Mouse (Mus musculus): ENCODE results near the gene Ngb. TPM values are rescaled to one million over a fixed set of nuclear protein-coding genes. Genes with fewer than 3 reads are reported as not detected.

Ngb gene
- polyA plus RNA-seq, 1 experiment = 0.55 TPM

DNA sequence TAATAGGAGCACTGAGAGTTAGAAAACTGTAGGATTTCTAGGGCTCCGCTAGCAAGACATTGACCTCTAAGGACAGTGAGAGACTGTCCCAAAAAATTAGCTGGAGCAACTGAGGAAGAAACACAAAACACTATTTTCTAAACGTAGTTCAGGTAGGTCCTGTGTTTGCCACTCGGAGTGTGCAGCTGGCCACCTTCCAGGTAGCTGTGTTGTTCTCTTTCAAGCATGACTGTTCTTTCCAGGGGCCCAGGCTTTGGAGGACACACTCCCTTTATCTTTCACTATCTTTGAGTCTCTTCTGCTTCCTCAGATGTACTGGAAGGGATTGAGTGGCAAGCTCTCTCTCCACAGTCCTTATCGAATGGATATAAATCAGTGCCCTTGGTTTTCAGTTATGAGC lies 1.1 kb upstream of the Ngb start:
- H3K36me3 ChIP-seq (ENCODE audit: control insufficient read depth, insufficient read depth, low read length) = no peaks in the 10 kb centered on the region
- H3K27ac ChIP-seq (ENCODE audit: control insufficient read depth, insufficient read depth, low read length) = no peak overlapping the region
- H3K27me3 ChIP-seq (ENCODE audit: control insufficient read depth, insufficient read depth, low read length) = no peaks in the 10 kb centered on the region; the same call in 1 of the 2 replicates
- whole genome bisulfite sequencing = 90% methylated on average over 4 of the region's 4 CpGs
- no peaks in the 10 kb centered on the region for H3K4me1 ChIP-seq (replicated peaks; ENCODE audit: control insufficient read depth, insufficient read depth, low read length)
- TF ChIP-seq POLR2A (IDR thresholded peaks at IDR 0.05; ENCODE audit: control insufficient read depth, extremely low read depth, insufficient read depth, low read length, poor library complexity) (no peak), CTCF (IDR thresholded peaks at IDR 0.05; ENCODE audit: borderline replicate concordance, control insufficient read depth, extremely low read depth, insufficient read depth, low read length, poor library complexity) (no peak)
- no peak for DNase-seq
- H3K4me3 ChIP-seq (ENCODE audit: control insufficient read depth, insufficient read depth, low read length) = no peak overlapping the region

DNA sequence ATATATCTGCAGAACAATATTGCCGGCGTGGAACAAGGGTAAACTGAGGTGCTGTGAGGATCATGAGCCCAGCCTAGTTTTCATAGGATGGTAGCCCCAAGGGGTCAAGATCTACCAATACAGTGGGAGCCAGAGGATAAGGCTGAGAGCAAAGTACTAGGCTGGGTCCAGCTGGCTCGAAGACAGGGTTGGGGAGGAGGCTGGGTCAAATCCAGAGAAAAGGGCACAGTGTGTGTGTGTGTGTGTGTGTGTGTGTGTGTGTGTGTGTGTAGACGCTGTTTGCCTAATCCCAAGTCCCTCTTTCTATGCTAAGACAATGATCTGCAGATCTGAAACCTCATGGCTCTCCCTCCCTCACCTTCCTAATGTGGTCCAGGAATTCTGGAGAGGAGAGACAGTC lies 2.0 kb downstream of the Ngb start:
- no peaks in the 10 kb centered on the region; the same call in 1 of the 2 replicates for H3K27me3 ChIP-seq (ENCODE audit: control insufficient read depth, insufficient read depth, low read length)
- TF ChIP-seq CTCF (IDR thresholded peaks at IDR 0.05; ENCODE audit: borderline replicate concordance, control insufficient read depth, extremely low read depth, insufficient read depth, low read length, poor library complexity) = no peak
- no peak for TF ChIP-seq POLR2A (IDR thresholded peaks at IDR 0.05; ENCODE audit: control insufficient read depth, extremely low read depth, insufficient read depth, low read length, poor library complexity)
- H3K4me3 ChIP-seq (ENCODE audit: control insufficient read depth, insufficient read depth, low read length) = no peak overlapping the region
- 93% methylated on average over 4 of the region's 4 CpGs for WGBS
- no peak for DNase-seq
- no peaks in the 10 kb centered on the region for H3K36me3 ChIP-seq (ENCODE audit: control insufficient read depth, insufficient read depth, low read length)
- no peaks in the 10 kb centered on the region for H3K4me1 ChIP-seq (replicated peaks; ENCODE audit: control insufficient read depth, insufficient read depth, low read length)
- no peak overlapping the region for H3K27ac ChIP-seq (ENCODE audit: control insufficient read depth, insufficient read depth, low read length)

DNA sequence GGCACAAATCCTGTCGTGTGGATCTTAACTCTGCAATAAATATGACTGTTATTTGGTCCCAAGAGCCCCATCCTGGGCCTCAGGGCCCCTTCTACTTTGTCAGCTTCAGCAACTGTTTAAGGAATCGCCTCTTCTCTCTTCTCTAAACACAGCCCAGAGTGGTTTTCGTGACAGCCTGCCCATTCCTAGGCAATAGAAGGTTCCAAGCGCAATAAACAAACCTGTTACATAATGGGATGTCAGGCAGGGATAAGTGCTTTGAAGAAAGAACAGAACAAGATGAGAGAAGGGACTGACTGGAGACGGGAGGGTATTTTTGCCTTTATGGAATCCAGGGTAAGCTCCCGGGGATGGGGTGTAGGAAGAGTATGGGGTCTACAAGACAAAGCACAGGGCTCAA lies 8.7 kb downstream of the Ngb start:
- H3K27ac ChIP-seq (ENCODE audit: control insufficient read depth, insufficient read depth, low read length) = no peak overlapping the region
- TF ChIP-seq POLR2A (IDR thresholded peaks at IDR 0.05; ENCODE audit: control insufficient read depth, extremely low read depth, insufficient read depth, low read length, poor library complexity) (no peak), CTCF (IDR thresholded peaks at IDR 0.05; ENCODE audit: borderline replicate concordance, control insufficient read depth, extremely low read depth, insufficient read depth, low read length, poor library complexity) (no peak)
- H3K36me3 ChIP-seq (ENCODE audit: control insufficient read depth, insufficient read depth, low read length) = no peaks in the 10 kb centered on the region
- H3K27me3 ChIP-seq (ENCODE audit: control insufficient read depth, insufficient read depth, low read length) = no peaks in the 10 kb centered on the region
- no peak for DNase-seq
- WGBS = 77% methylated on average over 6 of the region's 6 CpGs
- no peaks in the 10 kb centered on the region; the same call in 1 of the 2 replicates for H3K4me1 ChIP-seq (replicated peaks; ENCODE audit: control insufficient read depth, insufficient read depth, low read length)
- H3K4me3 ChIP-seq (ENCODE audit: control insufficient read depth, insufficient read depth, low read length) = no peak overlapping the region

DNA sequence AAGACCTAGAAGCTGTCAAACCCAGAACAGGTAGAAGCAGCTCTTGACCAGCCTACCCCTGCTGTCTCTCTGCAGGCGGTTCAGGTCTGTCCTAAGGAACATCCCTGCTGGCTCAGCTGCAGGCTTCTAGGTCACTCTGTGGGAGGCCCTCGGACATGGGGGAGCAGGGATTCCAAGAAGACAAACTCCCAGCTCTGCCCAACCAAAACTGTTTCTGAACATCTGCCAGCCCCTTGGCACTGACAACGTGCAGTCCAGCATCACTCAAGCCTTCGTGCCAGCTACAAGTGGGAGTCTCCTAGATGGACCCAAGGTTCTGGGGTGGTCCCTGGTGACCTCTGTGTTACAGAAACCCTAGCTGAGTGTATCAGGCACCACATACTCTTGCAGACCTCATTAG lies 9.1 kb downstream of the Ngb start:
- Histone ChIP-seq H3K27me3 (ENCODE audit: control insufficient read depth, insufficient read depth, low read length) (no peaks in the 10 kb centered on the region), H3K36me3 (ENCODE audit: control insufficient read depth, insufficient read depth, low read length) (no peaks in the 10 kb centered on the region), H3K27ac (ENCODE audit: control insufficient read depth, insufficient read depth, low read length) (no peak overlapping the region), H3K4me3 (ENCODE audit: control insufficient read depth, insufficient read depth, low read length) (no peak overlapping the region), H3K4me1 (replicated peaks; ENCODE audit: control insufficient read depth, insufficient read depth, low read length) (no peaks in the 10 kb centered on the region; the same call in 1 of the 2 replicates)
- TF ChIP-seq POLR2A (IDR thresholded peaks at IDR 0.05; ENCODE audit: control insufficient read depth, extremely low read depth, insufficient read depth, low read length, poor library complexity) (no peak), CTCF (IDR thresholded peaks at IDR 0.05; ENCODE audit: borderline replicate concordance, control insufficient read depth, extremely low read depth, insufficient read depth, low read length, poor library complexity) (no peak)
- no peak for DNase-seq
- WGBS = 93% methylated on average over 4 of the region's 4 CpGs

DNA sequence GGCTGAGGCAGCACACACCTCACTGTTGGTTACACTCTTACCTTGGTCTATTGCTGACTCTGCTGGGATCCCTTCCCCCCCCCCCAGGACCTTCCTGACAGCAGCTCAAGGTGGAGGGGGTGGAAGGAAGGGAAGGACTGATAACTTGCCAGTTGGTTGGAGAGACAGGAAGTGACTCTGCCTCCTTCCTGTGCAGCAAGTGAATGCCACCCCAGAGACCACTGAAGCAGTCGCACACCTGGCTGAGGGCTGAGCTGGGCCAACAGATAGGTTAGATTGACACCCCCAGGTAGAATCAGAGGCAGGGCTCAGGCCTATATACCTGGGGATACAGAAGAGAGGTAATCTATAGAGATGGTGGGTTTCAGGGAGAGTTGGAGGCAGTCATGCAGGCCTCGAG lies 10.4 kb downstream of the Ngb start:
- peak; percentile 2 for DNase-seq
- no peak overlapping the region for H3K4me3 ChIP-seq (ENCODE audit: control insufficient read depth, insufficient read depth, low read length)
- TF ChIP-seq CTCF (IDR thresholded peaks at IDR 0.05; ENCODE audit: borderline replicate concordance, control insufficient read depth, extremely low read depth, insufficient read depth, low read length, poor library complexity) (no peak), POLR2A (IDR thresholded peaks at IDR 0.05; ENCODE audit: control insufficient read depth, extremely low read depth, insufficient read depth, low read length, poor library complexity) (no peak)
- 75% methylated on average over 2 of the region's 2 CpGs for WGBS
- H3K27me3 ChIP-seq (ENCODE audit: control insufficient read depth, insufficient read depth, low read length) = no peaks in the 10 kb centered on the region
- no peak overlapping the region for H3K27ac ChIP-seq (ENCODE audit: control insufficient read depth, insufficient read depth, low read length)
- H3K36me3 ChIP-seq (ENCODE audit: control insufficient read depth, insufficient read depth, low read length) = no peaks in the 10 kb centered on the region
- no peaks in the 10 kb centered on the region; the same call in 1 of the 2 replicates for H3K4me1 ChIP-seq (replicated peaks; ENCODE audit: control insufficient read depth, insufficient read depth, low read length)

DNA sequence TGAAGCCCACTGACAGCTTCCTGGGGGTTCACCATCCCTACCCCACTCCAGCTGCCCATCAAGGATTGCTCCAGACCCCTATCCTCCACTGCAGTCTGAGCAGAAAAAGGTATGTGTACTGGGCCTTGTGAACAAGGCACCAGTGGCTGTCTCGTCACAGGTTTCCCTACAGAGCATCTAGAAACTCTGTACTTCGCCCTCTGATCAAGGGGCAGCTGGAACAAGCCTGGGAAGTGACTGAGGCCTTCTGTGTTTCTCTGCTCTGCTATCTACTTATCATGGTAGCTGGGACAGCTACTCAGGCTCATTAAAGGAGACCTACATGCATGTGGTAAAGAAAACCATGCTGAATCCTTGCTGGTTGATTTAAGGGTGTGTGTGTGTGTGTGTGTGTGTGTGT lies 12.6 kb downstream of the Ngb start:
- H3K27ac ChIP-seq (ENCODE audit: control insufficient read depth, insufficient read depth, low read length) = no peak overlapping the region
- no peak overlapping the region for H3K4me3 ChIP-seq (ENCODE audit: control insufficient read depth, insufficient read depth, low read length)
- DNase-seq = no peak
- H3K36me3 ChIP-seq (ENCODE audit: control insufficient read depth, insufficient read depth, low read length) = no peaks in the 10 kb centered on the region
- 91% methylated on average over 2 of the region's 2 CpGs for WGBS
- no peaks in the 10 kb centered on the region for H3K27me3 ChIP-seq (ENCODE audit: control insufficient read depth, insufficient read depth, low read length)
- no peaks in the 10 kb centered on the region; the same call in 1 of the 2 replicates for H3K4me1 ChIP-seq (replicated peaks; ENCODE audit: control insufficient read depth, insufficient read depth, low read length)
- no peak for TF ChIP-seq POLR2A (IDR thresholded peaks at IDR 0.05; ENCODE audit: control insufficient read depth, extremely low read depth, insufficient read depth, low read length, poor library complexity)
- TF ChIP-seq CTCF (IDR thresholded peaks at IDR 0.05; ENCODE audit: borderline replicate concordance, control insufficient read depth, extremely low read depth, insufficient read depth, low read length, poor library complexity) = no peak

DNA sequence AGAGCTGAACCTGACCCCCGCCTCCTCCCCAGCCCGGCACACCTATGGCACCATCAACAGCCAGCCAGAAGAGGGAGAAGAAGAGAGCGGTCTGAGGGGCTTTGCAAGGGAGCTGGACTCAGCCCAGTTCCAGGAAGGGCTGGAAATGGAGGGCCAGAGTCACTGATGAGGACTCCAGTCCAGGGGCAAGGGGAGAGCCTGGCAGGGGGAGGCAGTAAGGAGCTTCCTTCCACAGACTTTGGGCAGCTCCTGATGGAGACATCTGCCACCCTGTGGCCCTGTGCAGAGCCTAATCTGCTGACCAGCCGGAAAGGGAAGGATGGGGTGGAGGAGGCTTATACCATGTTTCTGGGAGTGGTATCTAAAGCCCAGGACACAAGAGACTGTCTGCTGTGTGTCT lies 13.1 kb downstream of the Ngb start:
- Histone ChIP-seq H3K36me3 (ENCODE audit: control insufficient read depth, insufficient read depth, low read length) (no peaks in the 10 kb centered on the region), H3K27me3 (ENCODE audit: control insufficient read depth, insufficient read depth, low read length) (no peaks in the 10 kb centered on the region), H3K27ac (ENCODE audit: control insufficient read depth, insufficient read depth, low read length) (no peak overlapping the region), H3K4me3 (ENCODE audit: control insufficient read depth, insufficient read depth, low read length) (no peak overlapping the region), H3K4me1 (replicated peaks; ENCODE audit: control insufficient read depth, insufficient read depth, low read length) (no peaks in the 10 kb centered on the region; the same call in 1 of the 2 replicates)
- TF ChIP-seq CTCF (IDR thresholded peaks at IDR 0.05; ENCODE audit: borderline replicate concordance, control insufficient read depth, extremely low read depth, insufficient read depth, low read length, poor library complexity) (no peak), POLR2A (IDR thresholded peaks at IDR 0.05; ENCODE audit: control insufficient read depth, extremely low read depth, insufficient read depth, low read length, poor library complexity) (no peak)
- WGBS = 87% methylated on average over 4 of the region's 4 CpGs
- DNase-seq = no peak
